Mouse (Mus musculus) C2C12 (cell line): Measurements from ENCODE around the gene Jmy.

Experiments
- CEBPB ChIP-seq: IDR thresholded peaks from one replicate; pipeline ENCODE4 v1.6.1; 2011; ENCODE audit warnings: low read depth, mild to moderate bottlenecking, control low read depth, moderate library complexity
- CTCF ChIP-seq: IDR thresholded peaks from one replicate; pipeline ENCODE4 v1.5.1; 2011; ENCODE audit not compliant: control insufficient read depth, insufficient read depth, insufficient read length
- MYOG ChIP-seq: IDR thresholded peaks from one replicate; pipeline ENCODE4 v1.6.1; 2011; ENCODE audit not compliant: control insufficient read depth, insufficient read length; ENCODE audit errors: extremely low read depth

- TF ChIP-seq CTCF, result no peak
- TF ChIP-seq MYOG, result no peak
- no peak for TF ChIP-seq CEBPB
These were observed 39.7 kb upstream of the Jmy start for GRCm38 (mm10) chr13:93539311-93539710.
